Mouse (Mus musculus) lung, embryonic 14.5 days (tissue): ENCODE results near the gene Kcnq1. TPM values are rescaled to one million over a fixed set of nuclear protein-coding genes. Genes with fewer than 3 reads are reported as not detected.
A peak's percentile ranks its signal among the peaks of the same experiment; 100 is the strongest.

Experiments used
- ATAC-seq: fragments of 200-750 bp; cut with Nextera tagmentation; 2 replicates; pipeline ENCODE4 v1.8.0; 2017; ENCODE audit warnings: mild to moderate bottlenecking, moderate TSS enrichment, moderate library complexity; ENCODE audit not compliant: insufficient read depth
- DNase-seq: peaks from one replicate; pipeline ENCODE4 v3.0.0-alpha.2; 2015
- H3K27ac ChIP-seq: fragments of 300-500 bp; sonication (generic); 2 replicates; pipeline ENCODE4 v1.5.1; 2014; ENCODE audit warnings: low read depth, mild to moderate bottlenecking, moderate library complexity
- H3K27me3 ChIP-seq: fragments of 300-500 bp; sonication (generic); 2 replicates; pipeline ENCODE4 v1.6.1; 2014; ENCODE audit warnings: low read length, control low read depth; ENCODE audit not compliant: insufficient read depth
- H3K36me3 ChIP-seq: fragments of 300-500 bp; sonication (generic); 2 replicates; pipeline ENCODE4 v1.6.1; 2014; ENCODE audit warnings: control low read depth; ENCODE audit not compliant: insufficient read depth
- H3K4me1 ChIP-seq: fragments of 300-500 bp; sonication (generic); 2 replicates; pipeline ENCODE4 v1.6.1; 2014; ENCODE audit warnings: antibody characterized with exemption, control low read depth; ENCODE audit not compliant: insufficient read depth
- H3K4me2 ChIP-seq: fragments of 300-500 bp; sonication (generic); 2 replicates; pipeline ENCODE4 v1.6.1; 2014; ENCODE audit warnings: mild to moderate bottlenecking
- H3K4me3 ChIP-seq: fragments of 300-500 bp; sonication (generic); 2 replicates; pipeline ENCODE4 v1.5.1; 2014; ENCODE audit warnings: low read depth, low read length
- H3K9ac ChIP-seq: fragments of 300-500 bp; sonication (generic); 2 replicates; pipeline ENCODE4 v1.6.1; 2014
- H3K9me3 ChIP-seq: fragments of 300-500 bp; sonication (generic); 2 replicates; pipeline ENCODE4 v1.6.1; 2016; ENCODE audit warnings: low read depth, low read length, control low read depth
- CTCF ChIP-seq: IDR thresholded peaks from 2 replicates; pipeline ENCODE4 v1.5.1; 2016; ENCODE audit warnings: antibody characterized with exemption, low read depth
- WGBS: fragments of 180-500 bp; shearing (Covaris S2); extraction: QIAGEN DNeasy Blood & Tissue Kit; methylation state at CpG from one replicate; pipeline ENCODE4 v1.1.7; 2014; 5-methylcytosine and 5-hydroxymethylcytosine counted together
- polyA plus RNA-seq: library from polyadenylated mRNA; unstranded; fragments of >200 nt; fragmentation: Nextera tagmentation; extraction: Ambion mirVana; gene quantifications from 2 replicates; pipeline ENCODE4 v1.2.1, GENCODE M21; 2014

The Kcnq1 gene
- polyA plus RNA-seq, 1 experiment from 2014 or later, result 5.3 TPM

GRCm38 (mm10) chr7:143105258-143105897 lies 784 bp upstream of the Kcnq1 start:
- Histone ChIP-seq H3K9me3 (no peaks in the 10 kb centered on the region), H3K4me3 (no peak overlapping the region), H3K36me3 (no peaks in the 10 kb centered on the region), H3K27ac (no peak overlapping the region), H3K9ac (no peak overlapping the region), H3K27me3 (peaks cover 37% of the 10 kb centered on the region), H3K4me2 (no peak overlapping the region), H3K4me1 (peaks cover 6% of the 10 kb centered on the region; the same call in 1 of the 2 replicates)
- DNase-seq (no peak), ATAC-seq (no peak)
- 53% methylated on average over 11 of the region's 11 CpGs for WGBS
- TF ChIP-seq CTCF, result no peak

- ATAC-seq, result peak; percentile 57
- Histone ChIP-seq H3K9me3 (no peaks in the 10 kb centered on the region), H3K4me1 (peaks cover 6% of the 10 kb centered on the region; the same call in 1 of the 2 replicates), H3K36me3 (no peaks in the 10 kb centered on the region), H3K9ac (no peak overlapping the region), H3K4me2 (peak overlapping the region; percentile 74), H3K4me3 (peak overlapping the region; percentile 43), H3K27me3 (peaks cover 37% of the 10 kb centered on the region), H3K27ac (no peak overlapping the region)
- peak; percentile 63 for DNase-seq
- 6% methylated on average over 54 of the region's 57 CpGs for WGBS
- TF ChIP-seq CTCF, result peak; percentile 18; the same call in 1 of the 2 replicates
Measured at GRCm38 (mm10) chr7:143106672-143107465, 707 bp downstream of the Kcnq1 start.

DNA sequence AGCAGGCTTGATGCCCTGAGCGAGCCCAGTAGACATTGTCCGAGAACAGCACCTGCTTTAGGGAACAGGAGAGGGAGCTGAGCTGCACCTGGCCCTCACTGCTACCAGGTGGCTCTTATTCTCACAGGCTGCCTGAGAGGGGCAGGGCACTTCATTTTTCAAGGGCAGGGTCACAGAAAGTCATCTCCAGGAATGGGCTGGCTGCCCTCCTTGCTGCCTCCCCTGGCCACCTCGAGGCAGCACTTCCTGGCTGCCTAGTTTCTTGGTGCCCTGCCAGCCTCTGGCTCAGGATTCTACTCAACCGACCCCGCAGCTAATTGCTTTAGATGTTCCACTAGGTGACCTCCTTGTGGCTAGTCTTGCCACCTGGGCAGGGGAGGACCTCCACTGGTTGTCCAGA lies 2.0 kb downstream of the Kcnq1 start:
- peak overlapping the region; percentile 74; the same call in 1 of the 2 replicates for H3K4me2 ChIP-seq
- no peak overlapping the region for H3K9ac ChIP-seq
- H3K4me3 ChIP-seq, result no peak overlapping the region
- peak; percentile 30; the same call in 1 of the 2 replicates for TF ChIP-seq CTCF
- no peaks in the 10 kb centered on the region for H3K36me3 ChIP-seq
- peak; percentile 51 for DNase-seq
- no peak for ATAC-seq
- 30% methylated on average over 5 of the region's 5 CpGs for WGBS
- no peaks in the 10 kb centered on the region for H3K9me3 ChIP-seq
- H3K27me3 ChIP-seq, result peaks cover 37% of the 10 kb centered on the region
- H3K27ac ChIP-seq, result peak overlapping the region; percentile 14; the same call in 1 of the 2 replicates
- H3K4me1 ChIP-seq, result peaks cover 6% of the 10 kb centered on the region; the same call in 1 of the 2 replicates

DNA sequence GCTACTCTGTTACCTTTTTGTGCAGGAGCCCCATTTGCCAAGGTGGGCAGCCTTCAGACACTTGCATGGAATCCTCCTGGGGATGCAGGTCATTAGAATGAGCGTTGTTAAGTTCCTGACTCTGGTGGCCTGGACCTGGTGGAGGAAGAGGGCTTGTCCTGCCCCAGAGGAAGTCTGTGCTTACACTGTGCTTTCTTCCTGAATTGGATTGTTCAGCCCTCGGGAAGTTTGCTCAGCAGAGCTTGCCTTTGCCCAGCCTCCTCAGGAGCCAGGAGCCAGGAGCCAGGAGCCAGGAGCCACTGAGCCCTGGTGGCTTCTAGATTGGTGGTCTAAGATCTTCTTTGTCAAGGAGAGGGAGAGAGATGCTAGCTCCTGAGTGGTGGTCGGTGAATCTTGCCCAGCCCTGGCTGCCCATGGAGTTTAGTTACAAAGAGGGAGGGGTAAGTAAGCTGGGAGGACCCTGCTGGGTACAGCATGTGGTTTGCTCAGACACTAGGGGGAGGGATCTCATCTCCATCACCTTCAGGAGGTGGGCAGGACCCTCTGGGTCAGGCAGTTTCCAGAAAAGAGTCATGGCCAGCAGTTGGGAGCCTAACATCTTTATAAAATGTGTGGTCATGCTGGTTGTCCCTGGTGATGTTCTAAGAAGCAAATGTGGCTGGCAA lies 3.0 kb downstream of the Kcnq1 start:
- Histone ChIP-seq H3K27ac (peak overlapping the region; percentile 14; the same call in 1 of the 2 replicates), H3K4me2 (peak overlapping the region; percentile 26; the same call in 1 of the 2 replicates), H3K4me1 (peaks cover 6% of the 10 kb centered on the region; the same call in 1 of the 2 replicates), H3K9me3 (no peaks in the 10 kb centered on the region; the same call in 1 of the 2 replicates), H3K27me3 (peaks cover 37% of the 10 kb centered on the region), H3K9ac (no peak overlapping the region), H3K36me3 (no peaks in the 10 kb centered on the region), H3K4me3 (no peak overlapping the region)
- ATAC-seq, result no peak
- peak; percentile 38 for DNase-seq
- no peak for TF ChIP-seq CTCF
- 16% methylated on average over 3 of the region's 3 CpGs for WGBS

DNA sequence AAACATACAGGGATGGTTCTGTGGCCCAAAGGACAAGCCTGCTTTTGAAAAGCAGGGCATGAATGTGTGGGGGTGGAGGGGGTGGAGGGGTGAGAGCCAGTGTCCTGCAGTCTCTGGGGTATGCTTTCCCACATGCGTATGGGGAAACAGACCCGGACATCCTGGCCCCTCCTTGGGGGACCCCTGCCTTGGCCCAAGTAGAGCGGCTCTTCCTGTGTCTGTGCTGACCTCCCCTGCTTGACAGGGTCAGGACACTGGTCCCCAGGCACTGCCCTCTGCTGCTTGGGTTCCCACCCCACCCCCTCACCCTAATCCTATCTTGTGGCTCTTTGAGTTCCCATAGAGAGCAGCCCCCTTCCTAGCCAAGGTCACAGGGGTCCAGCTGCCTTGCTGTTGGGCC lies 3.5 kb downstream of the Kcnq1 start:
- ATAC-seq, result 0 out of 2 replicates have a peak, but pooled peaks have one; percentile 21
- Histone ChIP-seq H3K27me3 (peaks cover 37% of the 10 kb centered on the region), H3K27ac (no peak overlapping the region), H3K4me1 (peaks cover 6% of the 10 kb centered on the region; the same call in 1 of the 2 replicates), H3K4me2 (peak overlapping the region; percentile 26; the same call in 1 of the 2 replicates), H3K36me3 (no peaks in the 10 kb centered on the region), H3K9me3 (peaks cover 2% of the 10 kb centered on the region; the same call in 1 of the 2 replicates), H3K9ac (no peak overlapping the region), H3K4me3 (no peak overlapping the region)
- no peak for DNase-seq
- WGBS, result 57% methylated on average over 3 of the region's 3 CpGs
- TF ChIP-seq CTCF, result no peak

GRCm38 (mm10) chr7:143110803-143111202 lies 4.6 kb downstream of the Kcnq1 start:
- H3K9me3 ChIP-seq, result peaks cover 6% of the 10 kb centered on the region; the same call in 1 of the 2 replicates
- ATAC-seq, result no peak
- 57% methylated on average over 1 of the region's 1 CpGs for WGBS
- peaks cover 31% of the 10 kb centered on the region for H3K27me3 ChIP-seq
- no peaks in the 10 kb centered on the region for H3K36me3 ChIP-seq
- H3K27ac ChIP-seq, result no peak overlapping the region
- no peak for DNase-seq
- H3K4me3 ChIP-seq, result no peak overlapping the region
- no peak overlapping the region for H3K4me2 ChIP-seq
- no peak overlapping the region for H3K9ac ChIP-seq
- TF ChIP-seq CTCF, result peak; percentile 34; the same call in 1 of the 2 replicates
- peaks cover 6% of the 10 kb centered on the region; the same call in 1 of the 2 replicates for H3K4me1 ChIP-seq
